Mouse (Mus musculus): ENCODE measurements at regions not wholly inside any gene's neighbourhood (a gene's known extent, or its start where the extent isn't known, plus 50 kb on each side); places are given as distances from the start of the nearest gene placed in this dataset.

DNA sequence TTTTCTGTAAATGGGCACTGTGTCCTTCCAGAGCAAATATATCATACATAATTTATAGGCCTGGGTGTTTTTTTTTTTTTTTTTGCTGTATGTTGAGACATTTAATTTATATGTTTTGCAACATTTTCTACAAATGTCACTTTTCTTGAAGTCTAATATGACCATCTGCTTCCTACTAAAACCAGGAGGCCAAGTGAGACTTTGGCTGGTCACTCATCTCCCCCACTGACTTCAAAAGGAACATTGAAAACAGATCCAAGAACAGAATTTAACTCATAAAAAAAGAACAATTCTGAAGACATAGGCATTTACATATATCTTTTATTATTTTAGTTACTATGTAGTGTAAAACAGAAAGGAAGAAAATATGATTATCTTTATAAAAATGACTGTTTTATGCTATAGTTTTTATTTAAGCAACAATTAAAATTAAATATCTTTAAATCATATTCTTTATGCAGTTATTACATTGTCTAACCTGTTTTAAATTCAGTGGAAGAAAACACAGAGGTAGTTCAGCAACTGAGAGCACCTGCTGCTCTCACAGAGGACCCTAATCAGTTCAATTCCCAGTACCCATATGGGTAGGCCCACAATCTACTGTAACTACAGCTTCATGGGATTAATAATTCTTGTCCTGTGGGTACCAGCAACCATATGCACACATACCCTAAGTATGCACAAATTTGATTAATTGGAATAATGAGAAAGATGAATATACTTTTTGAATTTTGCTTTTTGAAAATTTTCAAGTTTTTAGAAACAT is 592.5 kb downstream of the Etv1 start:
- TF ChIP-seq CTCF (IDR thresholded peaks at IDR 0.05; ENCODE audit: low read depth): no peak
- no peak for TF ChIP-seq EP300 (IDR thresholded peaks at IDR 0.05; ENCODE audit: low read depth)
- ATAC-seq (ENCODE audit: insufficient read depth, low read depth) (no peak), DNase-seq (ENCODE audit: low spot score) (no peak)
- H3K27me3 ChIP-seq (ENCODE audit: control insufficient read depth, insufficient read depth, low read length): no peaks in the 10 kb centered on the region
- H3K4me2 ChIP-seq (ENCODE audit: low read depth, low read length): no peak overlapping the region
- H3K4me3 ChIP-seq (ENCODE audit: low read depth, low read length): no peak overlapping the region
- H3K4me1 ChIP-seq (ENCODE audit: control insufficient read depth, insufficient read depth): no peaks in the 10 kb centered on the region
- no peak overlapping the region for H3K27ac ChIP-seq (ENCODE audit: low read depth)
- no peaks in the 10 kb centered on the region for H3K36me3 ChIP-seq (replicated peaks; ENCODE audit: control insufficient read depth, insufficient read depth, low read length)
- H3K9ac ChIP-seq (replicated peaks; ENCODE audit: low read depth, low read length): no peak overlapping the region
- H3K9me3 ChIP-seq (replicated peaks; ENCODE audit: control insufficient read depth, low read length): no peaks in the 10 kb centered on the region

- no peak for TF ChIP-seq CTCF (IDR thresholded peaks at IDR 0.05; ENCODE audit: low read depth)
- TF ChIP-seq EP300 (IDR thresholded peaks at IDR 0.05; ENCODE audit: low read depth): no peak
- H3K9me3 ChIP-seq (replicated peaks; ENCODE audit: control insufficient read depth, low read length): no peaks in the 10 kb centered on the region
- H3K4me3 ChIP-seq (ENCODE audit: low read depth, low read length): no peak overlapping the region
- no peak overlapping the region for H3K27ac ChIP-seq (ENCODE audit: low read depth)
- H3K9ac ChIP-seq (replicated peaks; ENCODE audit: low read depth, low read length): no peak overlapping the region
- H3K27me3 ChIP-seq (ENCODE audit: control insufficient read depth, insufficient read depth, low read length): no peaks in the 10 kb centered on the region
- DNase-seq (ENCODE audit: low spot score) (no peak), ATAC-seq (ENCODE audit: insufficient read depth, low read depth) (no peak)
- H3K36me3 ChIP-seq (replicated peaks; ENCODE audit: control insufficient read depth, insufficient read depth, low read length): no peaks in the 10 kb centered on the region
- no peak overlapping the region for H3K4me2 ChIP-seq (ENCODE audit: low read depth, low read length)
- no peaks in the 10 kb centered on the region for H3K4me1 ChIP-seq (ENCODE audit: control insufficient read depth, insufficient read depth)
- WGBS: 77% methylated on average over 1 of the region's 1 CpGs
Measured at GRCm38 (mm10) chr12:39373721-39374120, 594.5 kb downstream of the Etv1 start.

Data from heart, postnatal 0 days (tissue).